17 mouse cellular contexts compared by ENCODE assay signal in genomic region chr7:44908706-44909476, GRCm38 (mm10). TPM values are rescaled to one million over a fixed set of nuclear protein-coding genes. Genes with fewer than 3 reads are reported as not detected.
A peak's percentile ranks its signal among the peaks of the same experiment; 100 is the strongest.
DNase-seq lines count a peak whose midpoint lies in the region; ATAC-seq and TF ChIP-seq lines count a peak whose summit lies in the region.
"Had no signal": no experiment of that assay in that cellular context is flagged by ENCODE, and none has a peak within 500 bp of the region (broad histone marks: within the 10 kb centered on the region; RNA-seq: fewer than 3 reads in every experiment).

No protein-coding gene starts in this region.

- H3K9ac ChIP-seq in forebrain, postnatal 0 days = no peak overlapping the region
- H3K9ac ChIP-seq: lung, embryonic 15.5 days had no signal

- no peaks in the 10 kb centered on the region for H3K4me1 ChIP-seq in forebrain, postnatal 0 days (ENCODE audit: insufficient read depth)
- H3K4me1 ChIP-seq in forebrain, embryonic 10.5 days = no peaks in the 10 kb centered on the region
- H3K4me1 ChIP-seq: lung, embryonic 15.5 days had no signal

- H3K4me2 ChIP-seq in forebrain, postnatal 0 days (ENCODE audit: low read depth) = no peak overlapping the region
- H3K4me2 ChIP-seq: lung, embryonic 15.5 days had no signal

- TF ChIP-seq CTCF in C2C12 (IDR thresholded peaks at IDR 0.05; ENCODE audit: control insufficient read depth, insufficient read depth, insufficient read length) = no peak
- no peak for TF ChIP-seq CTCF in forebrain, postnatal 0 days (IDR thresholded peaks at IDR 0.05; ENCODE audit: low read depth)

- H3K27ac ChIP-seq in forebrain, postnatal 0 days (ENCODE audit: low read depth, low read length) = no peak overlapping the region
- H3K27ac ChIP-seq in forebrain, embryonic 10.5 days = no peak overlapping the region
- H3K27ac ChIP-seq: lung, embryonic 15.5 days had no signal

- no peaks in the 10 kb centered on the region for H3K79me3 ChIP-seq in C2C12 (ENCODE audit: low read depth)

- WGBS in forebrain, postnatal 0 days = 90% methylated on average over 15 of the region's 15 CpGs
- WGBS in forebrain, embryonic 10.5 days = 93% methylated on average over 15 of the region's 15 CpGs

- no peaks in the 10 kb centered on the region for H3K27me3 ChIP-seq in C2C12 (ENCODE audit: control insufficient read depth, insufficient read depth, insufficient read length)
- H3K27me3 ChIP-seq in forebrain, postnatal 0 days (ENCODE audit: insufficient read depth, low read length) = no peaks in the 10 kb centered on the region
- H3K27me3 ChIP-seq in forebrain, embryonic 10.5 days (ENCODE audit: poor library complexity, severe bottlenecking) = no peaks in the 10 kb centered on the region
- H3K27me3 ChIP-seq: lung, embryonic 15.5 days had no signal

- H3K9me3 ChIP-seq in forebrain, postnatal 0 days (ENCODE audit: low read length) = no peaks in the 10 kb centered on the region
- no peaks in the 10 kb centered on the region for H3K9me3 ChIP-seq in forebrain, embryonic 10.5 days
- H3K9me3 ChIP-seq: lung, embryonic 15.5 days had no signal

- H3K36me3 ChIP-seq in C2C12 (ENCODE audit: control insufficient read depth, insufficient read depth) = peaks cover 29% of the 10 kb centered on the region
- H3K36me3 ChIP-seq in forebrain, postnatal 0 days (ENCODE audit: insufficient read depth) = peaks cover 89% of the 10 kb centered on the region
- H3K36me3 ChIP-seq in forebrain, embryonic 10.5 days (replicated peaks) = peaks cover 100% of the 10 kb centered on the region

- no peak overlapping the region for H3K4me3 ChIP-seq in C2C12 (ENCODE audit: insufficient read depth, poor library complexity, severe bottlenecking)
- H3K4me3 ChIP-seq in forebrain, postnatal 0 days (ENCODE audit: low read depth, low read length) = no peak overlapping the region
- no peak overlapping the region for H3K4me3 ChIP-seq in forebrain, embryonic 10.5 days
- H3K4me3 ChIP-seq: lung, embryonic 15.5 days had no signal

- peak; percentile 18; the same call in 1 of the 2 replicates for ATAC-seq in frontal cortex, adult (ENCODE audit: low TSS enrichment)
- no peak for ATAC-seq in forebrain, postnatal 0 days
- ATAC-seq: inflammation-experienced regulatory T-cells, adult 6 months had no signal

- peak overlapping the region; percentile 29 for H3ac ChIP-seq in C2C12 (ENCODE audit: control insufficient read depth, insufficient read length, low read depth)

- H3K79me2 ChIP-seq in C2C12 (ENCODE audit: control insufficient read depth, insufficient read depth) = no peaks in the 10 kb centered on the region

- DNase-seq in frontal cortex, postnatal 10 days (ENCODE audit: low spot score in 2 of 2) = no peak
- peak; percentile 83 for DNase-seq in adrenal gland, adult 8-10 months
- peak; percentile 56 to 68 for DNase-seq in natural killer cell, adult 2 months (ENCODE audit: low spot score in 2 of 2)
- no peak for DNase-seq in forebrain, postnatal 0 days
- no peak for DNase-seq in forebrain, embryonic 10.5 days (ENCODE audit: extremely low spot score, low spot score)
- DNase-seq: embryo, embryonic 11 days; heart, adult 18-20 months; heart, postnatal 10 days; kidney, postnatal 14 days; layer of hippocampus, postnatal 36 days; liver had no signal

TF ChIP-seq in C2C12, 6 proteins besides CTCF, POLR2A, EP300 and RAD21:
- TF ChIP-seq MAX (IDR thresholded peaks at IDR 0.05) (no peak), MYOD1 (IDR thresholded peaks at IDR 0.05; ENCODE audit: control insufficient read depth, insufficient read length, low read depth) (peak; percentile 51), FOSL1 (IDR thresholded peaks at IDR 0.05; ENCODE audit: insufficient read depth, low read length, poor library complexity, severe bottlenecking) (no peak), MYOG (IDR thresholded peaks at IDR 0.05; ENCODE audit: control insufficient read depth, extremely low read depth, insufficient read length) (no peak)

RNA-seq across cellular contexts. Expression of gene Fuz, which starts 13.0 kb away (rescaled TPM):
- 9.8 TPM for polyA plus RNA-seq in C2C12 (2012; fragmentation: generic; extraction: Trizol)
- total RNA-seq in adrenal gland, adult 8-10 months (2022) = 10 to 100 TPM; 27.2 to 46.8 (median 38.4) TPM
- 17.0 and 22.3 TPM in 2 replicates for total RNA-seq in forebrain, postnatal 0 days (2014; rRNA removed)
- 13.8 and 16.6 TPM in 2 replicates for polyA plus RNA-seq in forebrain, postnatal 0 days (2015; fragmentation: Nextera tagmentation; extraction: Ambion mirVana)
- 24.8 and 25.0 TPM in 2 replicates for polyA plus RNA-seq in forebrain, embryonic 10.5 days (2016; fragmentation: Nextera tagmentation; extraction: Ambion mirVana)

RNA-seq across cellular contexts. Expression of gene Med25, which starts 16.4 kb away (rescaled TPM):
- polyA plus RNA-seq in C2C12 (2012; fragmentation: generic; extraction: Trizol) = 43.9 TPM
- 100 to 1,000 TPM in 2 of 4 experiments, 10 to 100 TPM in 2; 85.0 to 118 (median 96.5) TPM for total RNA-seq in adrenal gland, adult 8-10 months (2022)
- 113 and 148 TPM in 2 replicates for total RNA-seq in forebrain, postnatal 0 days (2014; rRNA removed)
- 142 and 151 TPM in 2 replicates for polyA plus RNA-seq in forebrain, postnatal 0 days (2015; fragmentation: Nextera tagmentation; extraction: Ambion mirVana)
- polyA plus RNA-seq in forebrain, embryonic 10.5 days (2016; fragmentation: Nextera tagmentation; extraction: Ambion mirVana) = 175 and 185 TPM in 2 replicates

RNA-seq across cellular contexts. Expression of gene Ap2a1, which starts 20.4 kb away (rescaled TPM):
- 129 TPM for polyA plus RNA-seq in C2C12 (2012; fragmentation: generic; extraction: Trizol)
- 100 to 1,000 TPM in 3 of 4 experiments, 10 to 100 TPM in 1; 99.8 to 139 (median 118) TPM for total RNA-seq in adrenal gland, adult 8-10 months (2022)
- 140 and 175 TPM in 2 replicates for total RNA-seq in forebrain, postnatal 0 days (2014; rRNA removed)
- 101 and 113 TPM in 2 replicates for polyA plus RNA-seq in forebrain, postnatal 0 days (2015; fragmentation: Nextera tagmentation; extraction: Ambion mirVana)
- polyA plus RNA-seq in forebrain, embryonic 10.5 days (2016; fragmentation: Nextera tagmentation; extraction: Ambion mirVana) = 69.1 and 69.5 TPM in 2 replicates

RNA-seq across cellular contexts. Expression of gene Tsks, which starts 34.1 kb away (rescaled TPM):
- 0.04 TPM for polyA plus RNA-seq in C2C12 (2012; fragmentation: generic; extraction: Trizol)
- total RNA-seq in adrenal gland, adult 8-10 months (2022) = not detected
- total RNA-seq in forebrain, postnatal 0 days (2014; rRNA removed) = not detected in 2 replicates
- 0.18 TPM in 1 of 2 replicates, not detected in the other for polyA plus RNA-seq in forebrain, postnatal 0 days (2015; fragmentation: Nextera tagmentation; extraction: Ambion mirVana)
- polyA plus RNA-seq in forebrain, embryonic 10.5 days (2016; fragmentation: Nextera tagmentation; extraction: Ambion mirVana) = 0.47 TPM in 1 of 2 replicates, not detected in the other
- total RNA-seq: heart, adult 18-20 months; heart, postnatal 10 days; megakaryocyte-erythroid progenitor cell, adult 5-6 weeks; monocyte, adult 5-6 weeks had no signal
- polyA plus RNA-seq: inflammation-experienced regulatory T-cells, adult 6 months had no signal

RNA-seq across cellular contexts. Expression of gene Ptov1, which starts 39.3 kb away (rescaled TPM):
- 221 TPM for polyA plus RNA-seq in C2C12 (2012; fragmentation: generic; extraction: Trizol)
- 100 to 1,000 TPM; 273 to 304 (median 292) TPM for total RNA-seq in adrenal gland, adult 8-10 months (2022)
- total RNA-seq in forebrain, postnatal 0 days (2014; rRNA removed) = 404 and 498 TPM in 2 replicates
- 495 and 513 TPM in 2 replicates for polyA plus RNA-seq in forebrain, postnatal 0 days (2015; fragmentation: Nextera tagmentation; extraction: Ambion mirVana)
- polyA plus RNA-seq in forebrain, embryonic 10.5 days (2016; fragmentation: Nextera tagmentation; extraction: Ambion mirVana) = 415 and 438 TPM in 2 replicates

Comparison
In these comparisons a context has a peak if more than half of its experiments do, and no peak if none do; other contexts are left out.
1. DNase-seq: peak in adrenal gland, adult 8-10 months (single experiment) and natural killer cell, adult 2 months (2 of 2); none in frontal cortex, postnatal 10 days (0 of 2), forebrain, postnatal 0 days (single experiment) and forebrain, embryonic 10.5 days (single experiment).